In genomic region chr11:23007481-23008180, GRCm38 (mm10) we compare ENCODE assay signal across 8 mouse cellular contexts. TPM values are rescaled to one million over a fixed set of nuclear protein-coding genes. Genes with fewer than 3 reads are reported as not detected.
DNase-seq lines count a peak whose midpoint lies in the region; ATAC-seq lines count a peak whose summit lies in the region.

TSS of gene Fam161a (plus strand) at chr11:23007531.

- DNase-seq in adrenal gland, adult 2 months = peak; percentile 88
- DNase-seq in embryo, embryonic 10.5 days (ENCODE audit: low spot score) = peak; percentile 95
- DNase-seq in gastrocnemius, postnatal 10 days = peak; percentile 51
- peak; percentile 93 for DNase-seq in induced T-regulatory cell, adult 2 months (ENCODE audit: low read depth)
- peak; percentile 71 to 89 for DNase-seq in left cerebral cortex, adult 8-10 months (ENCODE audit: low spot score in 2 of 2)
- peak; percentile 87 for DNase-seq in right cerebral cortex, adult 18-20 months
- DNase-seq in urinary bladder, postnatal 25 days (ENCODE audit: low spot score) = peak; percentile 45

- peak; percentile 95 for ATAC-seq in megakaryocyte, adult 5-6 weeks (ENCODE audit: poor library complexity, severe bottlenecking)

RNA-seq across cellular contexts. Expression of gene Fam161a, which starts in this region (rescaled TPM):
- 10 to 100 TPM; 18.3 to 30.5 TPM for total RNA-seq in adrenal gland, adult 2 months (2021)
- polyA plus RNA-seq in adrenal gland, adult 2 months (2012; rRNA removed) = 0.54 and 0.91 TPM in 2 replicates
- 1 to 10 TPM; 2.7 to 3.3 TPM for total RNA-seq in gastrocnemius, postnatal 10 days (2021)
- 1 to 10 TPM; 3.9 to 6.6 (median 5.2) TPM for total RNA-seq in left cerebral cortex, adult 8-10 months (2022)
- total RNA-seq in megakaryocyte, adult 5-6 weeks (2015) = 3.5 and 4.1 TPM in 2 replicates
- total RNA-seq in megakaryocyte, adult 5-6 weeks (2017) = 2.6 and 3.5 TPM in 2 replicates

Comparison
In these comparisons a context has a peak if more than half of its experiments do, and no peak if none do; other contexts are left out.
1. Peak in every context shown above with its lines: DNase-seq and ATAC-seq.
2. DNase-seq: peak in every context shown above with its lines; median percentile 95 in embryo, embryonic 10.5 days; 93 in induced T-regulatory cell, adult 2 months; 88 in adrenal gland, adult 2 months; 87 in right cerebral cortex, adult 18-20 months; 80 in left cerebral cortex, adult 8-10 months; 51 in gastrocnemius, postnatal 10 days; 45 in urinary bladder, postnatal 25 days.